Mouse (Mus musculus) liver, postnatal 0 days (tissue): ENCODE results near the gene Rplp2.

Source experiments
- CTCF ChIP-seq: sonication (generic); IDR thresholded peaks from 2 replicates; pipeline ENCODE4 v1.5.1; 2016; ENCODE audit warnings: antibody characterized with exemption, low read depth
- EP300 ChIP-seq: IDR thresholded peaks from 2 replicates; pipeline ENCODE4 v1.6.1; 2016; ENCODE audit warnings: antibody characterized with exemption, low read depth, mild to moderate bottlenecking

DNA sequence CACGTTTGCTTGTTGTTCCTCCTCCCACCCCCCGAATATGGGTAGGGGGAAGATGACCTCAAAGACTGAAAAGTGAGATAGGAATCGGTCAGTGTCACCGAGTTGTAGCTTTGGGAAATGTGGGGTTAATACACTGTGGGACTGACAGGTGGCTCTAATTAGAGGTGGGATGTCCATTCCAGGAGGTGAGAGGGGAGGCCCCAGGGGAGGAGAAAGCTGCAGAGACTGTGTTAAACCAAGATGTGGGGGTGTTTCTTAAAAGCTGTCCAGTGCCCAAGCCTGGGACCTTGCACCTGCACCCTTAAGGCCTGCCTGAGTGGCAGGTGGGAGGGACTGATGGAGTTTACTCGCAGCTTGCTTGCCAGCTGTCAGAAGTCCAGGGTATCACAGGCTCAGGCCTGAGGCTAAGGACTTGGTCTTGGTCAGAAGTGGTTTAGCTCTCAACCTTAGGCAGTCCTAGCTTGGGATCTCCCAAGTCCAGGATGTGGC is 15.2 kb downstream of the Rplp2 start:
- TF ChIP-seq CTCF (no peak), EP300 (no peak)
